Mouse (Mus musculus): ENCODE data around the gene Spsb3.

The Spsb3 gene

GRCm38 (mm10) chr17:24897600-24897999 lies 11.2 kb downstream of the Spsb3 start:
- no peak for DNase-seq

GRCm38 (mm10) chr17:24898041-24898854 lies 11.8 kb downstream of the Spsb3 start:
- no peak for DNase-seq

GRCm38 (mm10) chr17:24899153-24899552 lies 12.7 kb downstream of the Spsb3 start:
- no peak for DNase-seq

- DNase-seq = no peak
Observed at GRCm38 (mm10) chr17:24900014-24900413, 13.6 kb downstream of the Spsb3 start.

GRCm38 (mm10) chr17:24902124-24902523 lies 15.7 kb downstream of the Spsb3 start:
- no peak for DNase-seq

- DNase-seq = peak; percentile 43
Observed at GRCm38 (mm10) chr17:24902671-24903474, 16.4 kb downstream of the Spsb3 start.

- no peak for DNase-seq
Observed at GRCm38 (mm10) chr17:24903767-24904166, 17.3 kb downstream of the Spsb3 start.

- no peak for DNase-seq
Observed at GRCm38 (mm10) chr17:24907591-24907990, 21.1 kb downstream of the Spsb3 start.

GRCm38 (mm10) chr17:24913984-24914383 lies 27.5 kb downstream of the Spsb3 start:
- no peak for DNase-seq

GRCm38 (mm10) chr17:24923246-24923645 lies 36.8 kb downstream of the Spsb3 start:
- DNase-seq = no peak

- no peak for DNase-seq
Observed at GRCm38 (mm10) chr17:24929506-24929905, 43.1 kb downstream of the Spsb3 start.

- DNase-seq = no peak
Observed at GRCm38 (mm10) chr17:24932431-24932830, 46.0 kb downstream of the Spsb3 start.

- no peak for DNase-seq
Observed at GRCm38 (mm10) chr17:24933163-24933562, 46.7 kb downstream of the Spsb3 start.

- no peak for DNase-seq
Observed at GRCm38 (mm10) chr17:24934926-24935325, 48.5 kb downstream of the Spsb3 start.

GRCm38 (mm10) chr17:24935666-24936065 lies 49.2 kb downstream of the Spsb3 start:
- DNase-seq = no peak

GRCm38 (mm10) chr17:24936259-24937237 lies 50.1 kb downstream of the Spsb3 start, which contains the start of gene Mapk8ip3:
Gene Mapk8ip3 (minus strand): TSS chr17:24936977.
- peak; percentile 96 for DNase-seq

- no peak for DNase-seq
Observed at GRCm38 (mm10) chr17:24937266-24937665, 50.8 kb downstream of the Spsb3 start.

All from thymus, postnatal 25 days (tissue).